Mouse (Mus musculus) mammary gland, adult 2 months (tissue): ENCODE measurements around the gene Igtp. TPM values are rescaled to one million over a fixed set of nuclear protein-coding genes. Genes with fewer than 3 reads are reported as not detected.

Experiments used
- polyA plus RNA-seq: library from polyadenylated mRNA; depleted of rRNA; stranded (reverse); fragments of >200 nt; gene quantifications from 2 replicates; pipeline ENCODE4 v1.2.3, GENCODE M21; 2012; ENCODE audit warnings: low replicate concordance; rRNA removed

Gene Igtp
- 24.0 and 32.0 TPM in 2 replicates for polyA plus RNA-seq

GRCm38 (mm10) chr11:58199229-58200037, at the start of gene Igtp, which contains the start of gene Irgm2:
Igtp (plus strand) TSS chr11:58199556.
Irgm2 (plus strand) TSS chr11:58199618.

GRCm38 (mm10) chr11:58168167-58168915, 31.0 kb upstream of the Igtp start, which contains the start of gene Gemin5:
Gemin5 (minus strand) TSS chr11:58168539.

GRCm38 (mm10) chr11:58171459-58172091, 27.8 kb upstream of the Igtp start, which contains the start of gene Mrpl22:
Mrpl22 (plus strand) TSS chr11:58171661.

Other genes starting within 250 kb of the Igtp start
- 37.6 and 38.1 TPM in 2 replicates for gene Larp1, start 190.5 kb upstream of the Igtp start, polyA plus RNA-seq
- gene Gm12248, start 106.4 kb upstream of the Igtp start, polyA plus RNA-seq: 1.5 and 3.7 TPM in 2 replicates
- gene Cnot8, start 95.4 kb upstream of the Igtp start, polyA plus RNA-seq: 38.5 and 77.2 TPM in 2 replicates
- gene Gemin5, start 31.0 kb upstream of the Igtp start, polyA plus RNA-seq: 6.9 and 8.1 TPM in 2 replicates
- gene Mrpl22, start 27.9 kb upstream of the Igtp start, polyA plus RNA-seq: 15.7 and 28.1 TPM in 2 replicates
- 17.9 and 38.0 TPM in 2 replicates for gene Irgm2, start 62 bp downstream of the Igtp start, polyA plus RNA-seq
- 0.10 and 0.69 TPM in 2 replicates for gene 4930438A08Rik, start 75.2 kb downstream of the Igtp start, polyA plus RNA-seq
- gene Zfp692, start 107.5 kb downstream of the Igtp start, polyA plus RNA-seq: 23.9 and 26.7 TPM in 2 replicates
- gene Zfp672, start 130.8 kb downstream of the Igtp start, polyA plus RNA-seq: 36.8 and 48.8 TPM in 2 replicates
- 31.9 and 32.8 TPM in 2 replicates for gene Sh3bp5l, start 131.2 kb downstream of the Igtp start, polyA plus RNA-seq
- 0.49 TPM in 1 of 2 replicates, not detected in the other for gene Lypd8, start 179.5 kb downstream of the Igtp start, polyA plus RNA-seq
- 0.13 TPM in 1 of 2 replicates, not detected in the other for gene 1810065E05Rik, start 221.6 kb downstream of the Igtp start, polyA plus RNA-seq
- gene Gm12253, start 233.0 kb downstream of the Igtp start, polyA plus RNA-seq: 0.11 and 0.19 TPM in 2 replicates